Mouse (Mus musculus): ENCODE data around the gene Fnbp1l. TPM values are rescaled to one million over a fixed set of nuclear protein-coding genes. Genes with fewer than 3 reads are reported as not detected.

Fnbp1l gene
- polyA plus RNA-seq, 1 experiment from 2014 or later = 76.8 TPM

GRCm38 (mm10) chr3:122547469-122547868 is 72.0 kb downstream of the Fnbp1l start:
- Histone ChIP-seq H3K4me2 (no peak overlapping the region), H3K4me1 (ENCODE audit: control insufficient read depth, insufficient read depth, low read length) (no peaks in the 10 kb centered on the region), H3K27ac (ENCODE audit: low read depth, low read length) (no peak overlapping the region), H3K9me3 (ENCODE audit: control insufficient read depth, low read length) (no peaks in the 10 kb centered on the region), H3K36me3 (ENCODE audit: control insufficient read depth, insufficient read depth, low read length) (peaks cover 7% of the 10 kb centered on the region; the same call in 1 of the 2 replicates), H3K27me3 (ENCODE audit: control insufficient read depth, insufficient read depth, low read length) (no peaks in the 10 kb centered on the region), H3K9ac (ENCODE audit: low read length) (no peak overlapping the region), H3K4me3 (ENCODE audit: low read depth, low read length) (no peak overlapping the region)
- DNase-seq (ENCODE audit: low spot score, missing footprints) = no peak
- WGBS = 89% methylated on average over 4 of the region's 4 CpGs
- ATAC-seq (ENCODE audit: low FRiP score) = no peak

DNA sequence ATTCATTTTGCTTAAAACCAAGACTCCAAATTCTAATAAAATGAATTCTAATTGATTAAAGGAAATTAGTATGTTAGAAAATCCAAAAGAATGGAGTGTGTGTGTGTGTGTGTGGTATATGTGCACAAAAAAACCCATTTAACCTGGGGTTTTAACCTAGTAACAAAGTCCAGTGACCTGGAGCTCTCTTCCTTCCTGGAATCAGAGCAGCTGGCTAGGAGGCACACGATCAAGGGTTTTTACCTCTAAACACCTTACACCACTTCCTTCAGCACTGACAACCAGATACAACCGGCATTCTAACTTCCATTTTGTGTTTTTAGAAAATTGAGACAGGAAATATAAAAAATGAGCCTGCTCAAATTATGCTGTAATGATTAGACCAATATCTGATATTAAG is 74.2 kb downstream of the Fnbp1l start:
- no peak overlapping the region for H3K27ac ChIP-seq (ENCODE audit: low read depth, low read length)
- 95% methylated on average over 2 of the region's 2 CpGs for WGBS
- ATAC-seq (ENCODE audit: low FRiP score) (no peak), DNase-seq (ENCODE audit: low spot score, missing footprints) (no peak)
- no peaks in the 10 kb centered on the region for H3K27me3 ChIP-seq (ENCODE audit: control insufficient read depth, insufficient read depth, low read length)
- H3K4me2 ChIP-seq = no peak overlapping the region
- H3K9me3 ChIP-seq (ENCODE audit: control insufficient read depth, low read length) = no peaks in the 10 kb centered on the region
- no peaks in the 10 kb centered on the region for H3K4me1 ChIP-seq (ENCODE audit: control insufficient read depth, insufficient read depth, low read length)
- H3K4me3 ChIP-seq (ENCODE audit: low read depth, low read length) = no peak overlapping the region
- peaks cover 11% of the 10 kb centered on the region; the same call in 1 of the 2 replicates for H3K36me3 ChIP-seq (ENCODE audit: control insufficient read depth, insufficient read depth, low read length)
- no peak overlapping the region for H3K9ac ChIP-seq (ENCODE audit: low read length)

DNA sequence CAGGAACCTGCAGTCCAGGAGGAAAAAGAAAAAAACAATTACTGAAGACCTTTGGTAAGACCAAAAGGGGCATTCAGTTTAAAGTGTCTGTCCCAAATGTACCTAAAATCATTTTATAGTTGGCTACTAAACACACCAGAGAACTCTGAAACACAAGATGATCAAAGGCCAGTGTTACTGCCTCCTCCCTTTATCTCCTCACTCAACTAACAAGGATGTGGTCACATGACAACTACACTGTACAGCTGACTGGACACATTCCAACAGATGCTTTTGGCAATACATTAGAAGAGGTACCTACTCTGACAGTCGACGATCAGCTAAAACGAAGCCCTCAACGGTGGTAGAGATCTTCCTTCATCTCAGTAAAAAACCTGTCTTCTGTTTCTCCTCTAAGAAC is 78.6 kb downstream of the Fnbp1l start:
- Histone ChIP-seq H3K4me3 (ENCODE audit: low read depth, low read length) (no peak overlapping the region), H3K4me1 (ENCODE audit: control insufficient read depth, insufficient read depth, low read length) (no peaks in the 10 kb centered on the region), H3K36me3 (ENCODE audit: control insufficient read depth, insufficient read depth, low read length) (peaks cover 19% of the 10 kb centered on the region), H3K9ac (ENCODE audit: low read length) (no peak overlapping the region), H3K27ac (ENCODE audit: low read depth, low read length) (no peak overlapping the region), H3K9me3 (ENCODE audit: control insufficient read depth, low read length) (no peaks in the 10 kb centered on the region), H3K4me2 (no peak overlapping the region), H3K27me3 (ENCODE audit: control insufficient read depth, insufficient read depth, low read length) (no peaks in the 10 kb centered on the region)
- DNase-seq (ENCODE audit: low spot score, missing footprints) (peak; percentile 37), ATAC-seq (ENCODE audit: low FRiP score) (no peak)
- 94% methylated on average over 4 of the region's 4 CpGs for WGBS

GRCm38 (mm10) chr3:122539961-122540690 is 79.4 kb downstream of the Fnbp1l start:
- no peak for ATAC-seq (ENCODE audit: low FRiP score)
- no peak overlapping the region for H3K4me3 ChIP-seq (ENCODE audit: low read depth, low read length)
- H3K36me3 ChIP-seq (ENCODE audit: control insufficient read depth, insufficient read depth, low read length) = peaks cover 19% of the 10 kb centered on the region
- DNase-seq (ENCODE audit: low spot score, missing footprints) = peak; percentile 79
- H3K9me3 ChIP-seq (ENCODE audit: control insufficient read depth, low read length) = no peaks in the 10 kb centered on the region
- H3K27ac ChIP-seq (ENCODE audit: low read depth, low read length) = no peak overlapping the region
- no peaks in the 10 kb centered on the region for H3K27me3 ChIP-seq (ENCODE audit: control insufficient read depth, insufficient read depth, low read length)
- 92% methylated on average over 17 of the region's 17 CpGs for WGBS
- no peak overlapping the region for H3K4me2 ChIP-seq
- H3K4me1 ChIP-seq (ENCODE audit: control insufficient read depth, insufficient read depth, low read length) = no peaks in the 10 kb centered on the region
- H3K9ac ChIP-seq (ENCODE audit: low read length) = no peak overlapping the region

- Histone ChIP-seq H3K27ac (ENCODE audit: low read depth, low read length) (no peak overlapping the region), H3K4me2 (no peak overlapping the region), H3K4me1 (ENCODE audit: control insufficient read depth, insufficient read depth, low read length) (no peaks in the 10 kb centered on the region), H3K4me3 (ENCODE audit: low read depth, low read length) (no peak overlapping the region), H3K9me3 (ENCODE audit: control insufficient read depth, low read length) (no peaks in the 10 kb centered on the region), H3K36me3 (ENCODE audit: control insufficient read depth, insufficient read depth, low read length) (peaks cover 17% of the 10 kb centered on the region), H3K27me3 (ENCODE audit: control insufficient read depth, insufficient read depth, low read length) (no peaks in the 10 kb centered on the region), H3K9ac (ENCODE audit: low read length) (no peak overlapping the region)
- ATAC-seq (ENCODE audit: low FRiP score) = no peak
- DNase-seq (ENCODE audit: low spot score, missing footprints) = no peak
- WGBS = 95% methylated on average over 2 of the region's 2 CpGs
Observed at GRCm38 (mm10) chr3:122538851-122539250, 80.7 kb downstream of the Fnbp1l start.

DNA sequence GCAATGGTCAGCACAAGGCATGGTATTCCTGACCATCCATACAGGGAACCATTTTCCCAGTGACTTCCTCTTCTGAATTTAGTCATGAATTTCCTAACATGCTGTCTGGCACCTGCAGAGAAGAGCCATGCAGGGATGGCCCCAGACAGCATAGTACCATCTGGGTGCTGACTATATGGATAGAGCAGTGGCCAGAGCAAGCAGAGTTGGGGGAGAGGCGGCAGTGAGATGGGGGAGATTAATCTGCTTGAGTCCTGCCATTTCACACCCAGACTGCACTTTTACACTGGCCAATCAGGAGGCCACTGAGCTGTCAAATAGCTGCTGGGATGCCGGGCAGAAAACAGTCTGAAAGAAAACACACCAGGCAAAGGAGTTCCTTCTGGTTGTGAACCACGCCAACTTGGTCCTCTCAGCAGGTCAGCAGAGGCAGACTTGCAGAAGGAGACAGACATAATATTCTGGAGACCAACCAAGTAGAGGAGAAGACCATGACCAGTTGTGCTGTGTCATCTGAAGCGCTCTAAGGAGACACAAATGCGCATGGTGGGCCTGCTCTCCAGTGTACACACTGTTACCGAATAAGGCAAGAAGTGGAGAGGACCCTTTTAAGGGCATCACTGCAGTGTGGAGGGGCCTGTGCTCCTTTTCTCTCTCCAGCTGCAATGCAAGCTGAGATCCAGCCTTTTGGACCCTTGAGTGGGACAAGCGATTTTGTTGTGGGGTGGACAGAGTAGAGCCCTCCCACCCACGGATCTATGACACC is 83.4 kb downstream of the Fnbp1l start:
- Histone ChIP-seq H3K27ac (ENCODE audit: low read depth, low read length) (no peak overlapping the region), H3K36me3 (ENCODE audit: control insufficient read depth, insufficient read depth, low read length) (peaks cover 14% of the 10 kb centered on the region), H3K4me1 (ENCODE audit: control insufficient read depth, insufficient read depth, low read length) (no peaks in the 10 kb centered on the region), H3K27me3 (ENCODE audit: control insufficient read depth, insufficient read depth, low read length) (no peaks in the 10 kb centered on the region), H3K4me3 (ENCODE audit: low read depth, low read length) (no peak overlapping the region), H3K9ac (ENCODE audit: low read length) (no peak overlapping the region), H3K9me3 (ENCODE audit: control insufficient read depth, low read length) (no peaks in the 10 kb centered on the region), H3K4me2 (no peak overlapping the region)
- 88% methylated on average over 8 of the region's 8 CpGs for WGBS
- DNase-seq (ENCODE audit: low spot score, missing footprints) = no peak
- ATAC-seq (ENCODE audit: low FRiP score) = no peak; the same call in 1 of the 2 replicates

DNA sequence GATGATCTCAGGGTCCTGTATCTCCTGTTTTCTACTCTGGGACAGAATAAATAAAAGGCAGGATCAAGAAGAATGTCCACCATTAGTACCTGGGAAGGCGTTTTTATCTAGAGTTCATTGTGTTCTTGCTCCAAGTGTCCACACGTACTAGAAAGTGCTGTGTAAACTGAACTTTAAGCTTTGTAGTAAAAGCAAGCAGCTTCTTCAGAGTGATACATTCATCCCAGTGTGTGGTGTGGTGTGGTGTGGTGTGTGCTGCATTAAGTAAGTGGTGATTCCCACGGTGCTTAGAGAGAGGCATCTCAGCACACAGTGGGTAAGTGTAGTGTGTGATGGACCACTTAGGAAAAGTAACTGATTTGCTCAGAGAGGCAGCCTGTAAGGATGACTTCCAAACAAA is 91.0 kb downstream of the Fnbp1l start:
- H3K27ac ChIP-seq (ENCODE audit: low read depth, low read length) = no peak overlapping the region
- H3K36me3 ChIP-seq (ENCODE audit: control insufficient read depth, insufficient read depth, low read length) = 0 out of 2 replicates have a peak, but pooled peaks cover 2% of the 10 kb centered on the region
- H3K9me3 ChIP-seq (ENCODE audit: control insufficient read depth, low read length) = no peaks in the 10 kb centered on the region
- ATAC-seq (ENCODE audit: low FRiP score) (no peak), DNase-seq (ENCODE audit: low spot score, missing footprints) (no peak)
- H3K4me3 ChIP-seq (ENCODE audit: low read depth, low read length) = no peak overlapping the region
- no peak overlapping the region for H3K9ac ChIP-seq (ENCODE audit: low read length)
- no peaks in the 10 kb centered on the region for H3K4me1 ChIP-seq (ENCODE audit: control insufficient read depth, insufficient read depth, low read length)
- H3K4me2 ChIP-seq = no peak overlapping the region
- 91% methylated on average over 3 of the region's 3 CpGs for WGBS
- H3K27me3 ChIP-seq (ENCODE audit: control insufficient read depth, insufficient read depth, low read length) = no peaks in the 10 kb centered on the region

DNA sequence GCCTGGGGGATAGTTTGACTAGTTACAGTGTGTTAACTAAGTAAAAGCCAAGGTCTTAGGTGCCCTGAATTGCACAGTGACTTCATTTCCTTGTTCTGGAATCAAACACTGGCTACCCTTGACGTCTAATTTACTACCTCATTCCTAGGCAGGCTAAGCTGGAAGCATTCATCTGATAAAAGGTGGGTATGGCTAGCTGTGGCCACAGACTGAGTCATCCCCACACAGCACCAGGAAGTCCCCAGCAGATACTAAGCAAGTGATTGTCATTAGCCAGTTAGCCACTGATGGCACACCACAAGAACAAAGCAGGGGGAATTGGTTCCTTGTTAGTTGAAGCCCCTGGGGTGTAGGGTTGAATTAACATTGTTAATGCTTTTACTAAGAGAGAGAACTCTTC is 98.2 kb downstream of the Fnbp1l start:
- Histone ChIP-seq H3K27me3 (ENCODE audit: control insufficient read depth, insufficient read depth, low read length) (no peaks in the 10 kb centered on the region), H3K9ac (ENCODE audit: low read length) (no peak overlapping the region), H3K36me3 (ENCODE audit: control insufficient read depth, insufficient read depth, low read length) (no peaks in the 10 kb centered on the region), H3K27ac (ENCODE audit: low read depth, low read length) (no peak overlapping the region), H3K9me3 (ENCODE audit: control insufficient read depth, low read length) (no peaks in the 10 kb centered on the region), H3K4me3 (ENCODE audit: low read depth, low read length) (no peak overlapping the region), H3K4me2 (no peak overlapping the region), H3K4me1 (ENCODE audit: control insufficient read depth, insufficient read depth, low read length) (no peaks in the 10 kb centered on the region)
- ATAC-seq (ENCODE audit: low FRiP score) (no peak), DNase-seq (ENCODE audit: low spot score, missing footprints) (no peak)
- WGBS = 50% methylated on average over 1 of the region's 1 CpGs

DNA sequence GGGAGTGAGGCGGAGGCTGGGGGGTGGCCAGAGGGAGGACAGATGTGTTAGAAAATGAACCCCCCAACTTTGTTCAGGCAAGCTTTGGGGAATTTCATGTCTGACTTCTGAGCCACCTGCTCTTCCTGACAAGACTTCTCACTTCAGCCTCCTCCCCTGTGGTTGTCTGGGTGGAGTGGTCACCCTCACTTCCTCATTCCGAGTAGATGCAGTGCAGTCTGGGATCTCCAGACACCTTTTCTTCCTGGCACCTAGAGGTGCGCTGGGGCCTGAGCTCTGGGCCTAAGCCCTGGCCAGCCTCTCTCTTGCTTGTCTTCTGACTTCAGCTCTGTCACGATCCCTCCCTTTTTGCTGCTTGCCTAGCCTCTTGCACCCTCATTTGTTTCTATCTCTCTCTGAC is 98.6 kb downstream of the Fnbp1l start:
- H3K27me3 ChIP-seq (ENCODE audit: control insufficient read depth, insufficient read depth, low read length) = no peaks in the 10 kb centered on the region
- H3K4me2 ChIP-seq = no peak overlapping the region
- H3K4me1 ChIP-seq (ENCODE audit: control insufficient read depth, insufficient read depth, low read length) = no peaks in the 10 kb centered on the region
- DNase-seq (ENCODE audit: low spot score, missing footprints) (no peak), ATAC-seq (ENCODE audit: low FRiP score) (no peak)
- 92% methylated on average over 4 of the region's 4 CpGs for WGBS
- H3K36me3 ChIP-seq (ENCODE audit: control insufficient read depth, insufficient read depth, low read length) = no peaks in the 10 kb centered on the region
- H3K27ac ChIP-seq (ENCODE audit: low read depth, low read length) = no peak overlapping the region
- H3K4me3 ChIP-seq (ENCODE audit: low read depth, low read length) = no peak overlapping the region
- no peak overlapping the region for H3K9ac ChIP-seq (ENCODE audit: low read length)
- no peaks in the 10 kb centered on the region for H3K9me3 ChIP-seq (ENCODE audit: control insufficient read depth, low read length)
